Mouse (Mus musculus) lung, adult 2 months (tissue): ENCODE results near the gene Ehd3.

Source experiments
- CTCF ChIP-seq: fragments of 200-500 bp; IDR thresholded peaks from 2 replicates; pipeline ENCODE4 v1.5.1; 2011; ENCODE audit warnings: mild to moderate bottlenecking, low read length, control low read depth; ENCODE audit not compliant: insufficient read depth
- POLR2A ChIP-seq: fragments of 200-500 bp; IDR thresholded peaks from 2 replicates; pipeline ENCODE4 v1.6.1; 2011; ENCODE audit warnings: low read depth, mild to moderate bottlenecking, control low read depth, low read length, borderline replicate concordance; ENCODE audit errors: extremely low read depth

- no peak for TF ChIP-seq CTCF
- no peak for TF ChIP-seq POLR2A
These were observed 39.0 kb downstream of the Ehd3 start for GRCm38 (mm10) chr17:73842963-73843362.
